Mouse (Mus musculus) leukemia stem cell, adult 10-12 weeks (primary cell): ENCODE data around the gene Efna3. TPM values are rescaled to one million over a fixed set of nuclear protein-coding genes. Genes with fewer than 3 reads are reported as not detected.

Source experiments
- polyA plus RNA-seq: library from polyadenylated mRNA; stranded (reverse); fragments of >175 nt; gene quantifications from 2 replicates; pipeline ENCODE4 v1.2.3, GENCODE M21; 2012; ENCODE audit warnings: low replicate concordance

Gene Efna3
- polyA plus RNA-seq = not detected in 2 replicates

GRCm38 (mm10) chr3:89322514-89323165 lies at the start of gene Efna3:
TSS of gene Efna3 (minus strand) at chr3:89322965.

DNA sequence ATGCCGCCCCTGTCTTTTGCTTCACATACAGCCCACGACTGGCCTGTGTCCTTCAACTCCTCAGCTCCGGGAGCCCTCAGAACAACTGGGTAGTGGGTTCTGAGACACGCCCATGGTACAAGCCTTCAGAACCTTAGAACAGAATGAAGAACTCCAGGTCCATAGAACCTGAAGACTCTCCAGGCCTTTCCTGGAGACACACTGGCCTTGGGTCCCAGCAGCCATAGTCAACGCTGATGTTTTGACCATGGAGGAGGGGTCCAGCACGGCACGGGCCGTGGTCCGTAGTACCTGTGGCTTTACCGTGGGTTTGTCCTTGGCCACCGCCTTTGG lies 42.4 kb upstream of the Efna3 start, which contains the start of gene Dcst1:
TSS of gene Dcst1 (minus strand) at position 101 of the 333 bp plus-strand sequence.

DNA sequence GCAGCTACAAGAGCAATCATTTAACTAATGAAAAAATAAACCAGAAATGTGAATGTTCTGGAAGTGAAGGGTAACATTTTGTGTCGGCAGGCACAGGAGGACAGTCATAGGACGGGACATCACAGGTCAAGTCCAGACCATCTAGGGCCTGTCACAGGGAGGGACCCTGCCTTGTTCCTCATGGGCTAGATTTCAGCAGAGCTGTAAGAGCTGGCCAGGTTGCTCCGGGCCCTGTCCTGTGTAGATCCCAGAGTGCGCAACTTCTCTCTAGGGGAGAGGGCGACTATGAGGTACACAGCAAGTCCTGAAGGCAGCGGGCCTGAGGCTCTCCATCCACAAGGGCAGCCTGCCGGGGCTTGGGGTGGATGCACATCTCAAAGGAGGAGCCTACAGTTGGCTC lies 38.9 kb upstream of the Efna3 start, which contains the start of gene Dcst2:
TSS of gene Dcst2 (plus strand) at position 301 of the 400 bp plus-strand sequence.

GRCm38 (mm10) chr3:89349869-89350501 lies 27.2 kb upstream of the Efna3 start, which contains the start of gene Adam15:
TSS of gene Adam15 (minus strand) at chr3:89349996.

GRCm38 (mm10) chr3:89337721-89338578 lies 15.2 kb upstream of the Efna3 start, which contains the start of gene Efna4:
TSS of gene Efna4 (minus strand) at chr3:89338028.

GRCm38 (mm10) chr3:89280606-89281511 lies 41.9 kb downstream of the Efna3 start, which contains the start of gene Efna1:
TSS of gene Efna1 (minus strand) at chr3:89281142.

GRCm38 (mm10) chr3:89270051-89270755 lies 52.6 kb downstream of the Efna3 start, which contains the start of gene Slc50a1:
TSS of gene Slc50a1 (minus strand) at chr3:89270570.

Other genes starting within 250 kb of the Efna3 start
- gene Rusc1, start 229.7 kb downstream of the Efna3 start, polyA plus RNA-seq = 12.2 and 18.4 TPM in 2 replicates
- 1.5 and 5.4 TPM in 2 replicates for gene Gm43738, start 221.9 kb downstream of the Efna3 start, polyA plus RNA-seq
- 2.5 and 4.7 TPM in 2 replicates for gene Fdps, start 221.0 kb downstream of the Efna3 start, polyA plus RNA-seq
- 289 and 608 TPM in 2 replicates for gene Pklr, start 186.8 kb downstream of the Efna3 start, polyA plus RNA-seq
- gene Hcn3, start 162.8 kb downstream of the Efna3 start, polyA plus RNA-seq = 0.42 and 0.53 TPM in 2 replicates
- 23.7 and 40.4 TPM in 2 replicates for gene Clk2, start 158.2 kb downstream of the Efna3 start, polyA plus RNA-seq
- 198 and 209 TPM in 2 replicates for gene Scamp3, start 145.5 kb downstream of the Efna3 start, polyA plus RNA-seq
- gene Fam189b, start 139.8 kb downstream of the Efna3 start, polyA plus RNA-seq = 55.0 and 89.5 TPM in 2 replicates
- gene Gba, start 120.0 kb downstream of the Efna3 start, polyA plus RNA-seq = 5.4 and 6.8 TPM in 2 replicates
- gene Thbs3, start 107.8 kb downstream of the Efna3 start, polyA plus RNA-seq = 0.07 and 0.12 TPM in 2 replicates
- gene Mtx1, start 95.9 kb downstream of the Efna3 start, polyA plus RNA-seq = 448 and 636 TPM in 2 replicates
- 0.77 TPM in 1 of 2 replicates, not detected in the other for gene Muc1, start 93.9 kb downstream of the Efna3 start, polyA plus RNA-seq
- 48.3 and 213 TPM in 2 replicates for gene Krtcap2, start 77.0 kb downstream of the Efna3 start, polyA plus RNA-seq
- 2.6 and 5.4 TPM in 2 replicates for gene Trim46, start 76.7 kb downstream of the Efna3 start, polyA plus RNA-seq
- 175 and 302 TPM in 2 replicates for gene Dpm3, start 63.6 kb downstream of the Efna3 start, polyA plus RNA-seq
- 10.0 and 13.3 TPM in 2 replicates for gene Slc50a1, start 52.4 kb downstream of the Efna3 start, polyA plus RNA-seq
- gene Efna1, start 41.8 kb downstream of the Efna3 start, polyA plus RNA-seq = 0.14 and 1.4 TPM in 2 replicates
- 0.39 and 0.50 TPM in 2 replicates for gene Efna4, start 15.1 kb upstream of the Efna3 start, polyA plus RNA-seq
- 28.1 and 30.7 TPM in 2 replicates for gene Adam15, start 27.0 kb upstream of the Efna3 start, polyA plus RNA-seq
- not detected in 2 replicates for gene Dcst2, start 39.0 kb upstream of the Efna3 start, polyA plus RNA-seq
- gene Dcst1, start 42.3 kb upstream of the Efna3 start, polyA plus RNA-seq = not detected in 2 replicates
- 48.8 and 81.5 TPM in 2 replicates for gene Zbtb7b, start 71.8 kb upstream of the Efna3 start, polyA plus RNA-seq
- not detected in 2 replicates for gene Lenep, start 79.8 kb upstream of the Efna3 start, polyA plus RNA-seq
- 6.2 and 29.0 TPM in 2 replicates for gene Flad1, start 88.9 kb upstream of the Efna3 start, polyA plus RNA-seq
- 26.6 and 26.7 TPM in 2 replicates for gene Cks1b, start 95.4 kb upstream of the Efna3 start, polyA plus RNA-seq
- gene Shc1, start 95.5 kb upstream of the Efna3 start, polyA plus RNA-seq = 159 TPM in 2 replicates
- 423 and 488 TPM in 2 replicates for gene Pygo2, start 107.2 kb upstream of the Efna3 start, polyA plus RNA-seq
- gene Pbxip1, start 113.7 kb upstream of the Efna3 start, polyA plus RNA-seq = 12.7 and 17.4 TPM in 2 replicates
- 1.3 and 13.0 TPM in 2 replicates for gene Pmvk, start 131.6 kb upstream of the Efna3 start, polyA plus RNA-seq
- 0.07 TPM in 1 of 2 replicates, not detected in the other for gene Kcnn3, start 197.2 kb upstream of the Efna3 start, polyA plus RNA-seq